ENCODE assay signal across 37 mouse cellular contexts in genomic region chr7:43799876-43800275, GRCm38 (mm10). TPM values are rescaled to one million over a fixed set of nuclear protein-coding genes. Genes with fewer than 3 reads are reported as not detected.
"Had no signal": no experiment of that assay in that cellular context is flagged by ENCODE, and none has a peak within 500 bp of the region (broad histone marks: within the 10 kb centered on the region; RNA-seq: fewer than 3 reads in every experiment).

No protein-coding gene starts in this region.

- H3K36me3 ChIP-seq: embryonic facial prominence, embryonic 10.5 days; embryonic facial prominence, embryonic 12.5 days; embryonic facial prominence, embryonic 13.5 days; embryonic facial prominence, embryonic 15.5 days; forebrain, embryonic 10.5 days; forebrain, embryonic 15.5 days; heart, embryonic 10.5 days had no signal

- DNase-seq: cerebellum, adult 9-11 months; cerebellum, postnatal 10 days; cerebellum, postnatal 14 days; cerebellum, postnatal 25 days; cerebellum, postnatal 36 days; embryo, embryonic 11 days; forebrain, postnatal 0 days; gastrocnemius, adult 2 months; gastrocnemius, postnatal 10 days; gastrocnemius, postnatal 14 days; gastrocnemius, postnatal 25 days; gastrocnemius, postnatal 36 days; heart, adult 11 months; heart, adult 18-20 months; heart, adult 2 months had no signal

- H3K4me3 ChIP-seq: embryonic facial prominence, embryonic 10.5 days; embryonic facial prominence, embryonic 12.5 days; embryonic facial prominence, embryonic 13.5 days; embryonic facial prominence, embryonic 15.5 days; erythroblast, embryonic 14.5 days; forebrain, embryonic 10.5 days; forebrain, embryonic 13.5 days; forebrain, embryonic 15.5 days; gastrocnemius, adult 2 months; heart, adult 2 months; heart, embryonic 10.5 days had no signal

- H3K27ac ChIP-seq: embryonic facial prominence, embryonic 10.5 days; embryonic facial prominence, embryonic 12.5 days; embryonic facial prominence, embryonic 13.5 days; embryonic facial prominence, embryonic 15.5 days; forebrain, embryonic 10.5 days; forebrain, embryonic 13.5 days; forebrain, embryonic 15.5 days; gastrocnemius, adult 2 months; heart, adult 2 months; heart, embryonic 10.5 days had no signal

- H3K4me1 ChIP-seq: embryonic facial prominence, embryonic 12.5 days had no signal

- H3K4me2 ChIP-seq: embryonic facial prominence, embryonic 12.5 days; embryonic facial prominence, embryonic 13.5 days; embryonic facial prominence, embryonic 15.5 days; forebrain, embryonic 13.5 days; forebrain, embryonic 15.5 days had no signal

- ATAC-seq: forebrain, embryonic 13.5 days; forebrain, embryonic 14.5 days; forebrain, embryonic 15.5 days; forebrain, embryonic 16.5 days; forebrain, postnatal 0 days had no signal

- H3K9me3 ChIP-seq: embryonic facial prominence, embryonic 10.5 days; embryonic facial prominence, embryonic 12.5 days; embryonic facial prominence, embryonic 13.5 days; embryonic facial prominence, embryonic 15.5 days; forebrain, embryonic 10.5 days; forebrain, embryonic 13.5 days; forebrain, embryonic 15.5 days; heart, embryonic 10.5 days had no signal

- H3K9ac ChIP-seq: embryonic facial prominence, embryonic 12.5 days; embryonic facial prominence, embryonic 13.5 days; embryonic facial prominence, embryonic 15.5 days; forebrain, embryonic 13.5 days; forebrain, embryonic 15.5 days; forebrain, postnatal 0 days had no signal

RNA-seq across cellular contexts. Expression of gene Klk9, which starts 8.2 kb away (rescaled TPM):
- total RNA-seq: common myeloid progenitor, adult 5-6 weeks; forebrain, postnatal 0 days; gastrocnemius, adult 18-20 months; gastrocnemius, adult 2 months; gastrocnemius, adult 8-10 months; gastrocnemius, postnatal 10 days; gastrocnemius, postnatal 14 days; gastrocnemius, postnatal 25 days; gastrocnemius, postnatal 36 days; gastrocnemius, postnatal 4 days; granulocyte monocyte progenitor cell, adult 5-6 weeks; heart, adult 18-20 months; heart, adult 2 months; heart, adult 8-10 months had no signal
- polyA plus RNA-seq: cortical plate, adult 2 months; embryonic facial prominence, embryonic 11.5 days; erythroblast, embryonic 14.5 days; forebrain, embryonic 10.5 days; forebrain, embryonic 11.5 days; forebrain, embryonic 13.5 days; forebrain, embryonic 14.5 days; forebrain, embryonic 15.5 days; forebrain, postnatal 0 days; frontal cortex, adult 2 months; gonadal fat pad, adult 2 months; heart, embryonic 10.5 days had no signal

RNA-seq across cellular contexts. Expression of gene Klk7, which starts 11.2 kb away (rescaled TPM):
- total RNA-seq: common myeloid progenitor, adult 5-6 weeks; forebrain, postnatal 0 days; gastrocnemius, adult 18-20 months; gastrocnemius, adult 2 months; gastrocnemius, adult 8-10 months; gastrocnemius, postnatal 10 days; gastrocnemius, postnatal 14 days; gastrocnemius, postnatal 25 days; gastrocnemius, postnatal 36 days; gastrocnemius, postnatal 4 days; granulocyte monocyte progenitor cell, adult 5-6 weeks; heart, adult 18-20 months; heart, adult 2 months; heart, adult 8-10 months had no signal
- polyA plus RNA-seq: cortical plate, adult 2 months; embryonic facial prominence, embryonic 10.5 days; embryonic facial prominence, embryonic 11.5 days; embryonic facial prominence, embryonic 12.5 days; erythroblast, embryonic 14.5 days; forebrain, embryonic 10.5 days; forebrain, embryonic 11.5 days; forebrain, embryonic 13.5 days; forebrain, embryonic 14.5 days; forebrain, embryonic 15.5 days; forebrain, embryonic 16.5 days; frontal cortex, adult 2 months; gonadal fat pad, adult 2 months; heart, embryonic 10.5 days had no signal

RNA-seq across cellular contexts. Expression of gene Klk10, which starts 19.0 kb away (rescaled TPM):
- total RNA-seq: common myeloid progenitor, adult 5-6 weeks; forebrain, postnatal 0 days; gastrocnemius, postnatal 36 days; granulocyte monocyte progenitor cell, adult 5-6 weeks had no signal
- polyA plus RNA-seq: erythroblast, embryonic 14.5 days; forebrain, embryonic 13.5 days had no signal

RNA-seq across cellular contexts. Expression of gene Klk6, which starts 24.4 kb away (rescaled TPM):
- total RNA-seq: common myeloid progenitor, adult 5-6 weeks; forebrain, postnatal 0 days; gastrocnemius, adult 18-20 months; gastrocnemius, adult 2 months; gastrocnemius, adult 8-10 months; gastrocnemius, postnatal 10 days; gastrocnemius, postnatal 14 days; gastrocnemius, postnatal 25 days; gastrocnemius, postnatal 36 days; gastrocnemius, postnatal 4 days; granulocyte monocyte progenitor cell, adult 5-6 weeks; heart, adult 18-20 months; heart, adult 2 months; heart, adult 8-10 months had no signal
- polyA plus RNA-seq: embryonic facial prominence, embryonic 10.5 days; embryonic facial prominence, embryonic 11.5 days; embryonic facial prominence, embryonic 13.5 days; erythroblast, embryonic 14.5 days; forebrain, embryonic 10.5 days; forebrain, embryonic 11.5 days; forebrain, embryonic 13.5 days; forebrain, embryonic 14.5 days; forebrain, embryonic 15.5 days; forebrain, embryonic 16.5 days; forebrain, postnatal 0 days; gonadal fat pad, adult 2 months; heart, adult 2 months; heart, embryonic 10.5 days had no signal
